Comparison of ENCODE assay signal across 30 mouse cellular contexts in genomic region chr2:5931938-5932337, GRCm38 (mm10).
"Had no signal": no experiment of that assay in that cellular context is flagged by ENCODE, and none has a peak within 500 bp of the region (broad histone marks: within the 10 kb centered on the region; RNA-seq: fewer than 3 reads in every experiment).

No protein-coding gene starts in this region.

- H3K4me2 ChIP-seq: heart, embryonic 11.5 days; heart, embryonic 12.5 days; heart, embryonic 13.5 days; heart, embryonic 15.5 days; hindbrain, embryonic 12.5 days; hindbrain, embryonic 13.5 days; hindbrain, embryonic 14.5 days; hindbrain, embryonic 15.5 days; intestine, embryonic 15.5 days; kidney, embryonic 15.5 days had no signal

- H3K9ac ChIP-seq: heart, embryonic 12.5 days; heart, embryonic 13.5 days; heart, embryonic 15.5 days; hindbrain, embryonic 12.5 days; hindbrain, embryonic 13.5 days; hindbrain, embryonic 14.5 days; hindbrain, embryonic 15.5 days; intestine, embryonic 15.5 days; kidney, embryonic 15.5 days had no signal

- DNase-seq: heart, postnatal 10 days; heart, postnatal 36 days; heart, postnatal 4 days; kidney, adult 11 months; kidney, adult 18-20 months; kidney, adult 2 months; kidney, adult 8-10 months; kidney, adult 9 months; kidney, postnatal 10 days; kidney, postnatal 14 days; kidney, postnatal 25 days; kidney, postnatal 36 days; kidney, postnatal 4 days; layer of hippocampus, adult 9-11 months; layer of hippocampus, postnatal 36 days had no signal

- H3K27me3 ChIP-seq: heart, embryonic 12.5 days; heart, embryonic 13.5 days; heart, embryonic 15.5 days; hindbrain, embryonic 12.5 days; hindbrain, embryonic 13.5 days; hindbrain, embryonic 15.5 days; intestine, embryonic 15.5 days; kidney, embryonic 15.5 days had no signal

- H3K4me3 ChIP-seq: heart, embryonic 12.5 days; heart, embryonic 13.5 days; heart, embryonic 15.5 days; hindbrain, embryonic 10.5 days; hindbrain, embryonic 12.5 days; hindbrain, embryonic 13.5 days; hindbrain, embryonic 15.5 days; intestine, embryonic 15.5 days; kidney, embryonic 15.5 days; layer of hippocampus, adult 2 months; left cerebral cortex, adult 2 months had no signal

- H3K27ac ChIP-seq: heart, embryonic 13.5 days; heart, embryonic 15.5 days; hindbrain, embryonic 10.5 days; hindbrain, embryonic 12.5 days; hindbrain, embryonic 13.5 days; hindbrain, embryonic 14.5 days; hindbrain, embryonic 15.5 days; hindbrain, postnatal 0 days; intestine, embryonic 15.5 days; kidney, embryonic 15.5 days; kidney, postnatal 0 days; layer of hippocampus, adult 2 months; left cerebral cortex, adult 2 months had no signal

- H3K9me3 ChIP-seq: heart, embryonic 12.5 days; heart, embryonic 13.5 days; heart, embryonic 15.5 days; hindbrain, embryonic 10.5 days; hindbrain, embryonic 12.5 days; hindbrain, embryonic 13.5 days; hindbrain, embryonic 15.5 days; intestine, embryonic 15.5 days; kidney, embryonic 15.5 days had no signal

- H3K4me1 ChIP-seq: heart, embryonic 12.5 days; heart, embryonic 13.5 days; heart, embryonic 15.5 days; hindbrain, embryonic 10.5 days; hindbrain, embryonic 12.5 days; hindbrain, embryonic 13.5 days; hindbrain, embryonic 15.5 days; intestine, embryonic 15.5 days had no signal

- H3K36me3 ChIP-seq: heart, embryonic 12.5 days; heart, embryonic 15.5 days; intestine, embryonic 15.5 days had no signal
